Mouse (Mus musculus): ENCODE measurements around the gene Zfp335.

- TF ChIP-seq CTCF (IDR thresholded peaks at IDR 0.05; ENCODE audit: low read depth) (no peak), EP300 (IDR thresholded peaks at IDR 0.05; ENCODE audit: low read depth) (no peak)
These were observed 47.0 kb downstream of the Zfp335 start for GRCm38 (mm10) chr2:164864593-164864992.

All from liver, embryonic 14.5 days (tissue).